Mouse (Mus musculus): ENCODE results near the gene Olfr825. TPM values are rescaled to one million over a fixed set of nuclear protein-coding genes. Genes with fewer than 3 reads are reported as not detected.

Gene Olfr825
- polyA plus RNA-seq (2012; ENCODE audit: low replicate concordance): not detected in 2 replicates

DNA sequence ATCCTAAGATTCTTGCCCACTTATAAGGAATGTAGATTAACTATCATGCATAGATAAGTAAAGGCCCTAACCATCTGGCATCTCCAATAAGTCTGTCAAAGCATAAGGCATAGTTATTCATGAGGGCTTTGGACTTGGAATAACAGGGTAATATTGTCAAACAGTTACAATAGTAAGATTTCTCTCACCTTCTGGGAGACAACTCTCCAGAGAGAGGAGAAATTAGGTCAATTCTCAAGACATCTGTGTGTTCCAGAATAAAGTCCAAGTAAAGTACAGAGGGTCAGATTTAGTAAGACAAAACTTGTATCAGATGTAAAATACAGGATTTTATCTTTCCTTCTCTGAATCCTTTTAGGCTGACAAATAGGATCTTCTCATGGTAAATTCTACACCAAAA is at the start of gene Olfr825:
Gene Olfr825, minus strand, starts transcription at position 101 of the 400 bp plus-strand sequence.

DNA sequence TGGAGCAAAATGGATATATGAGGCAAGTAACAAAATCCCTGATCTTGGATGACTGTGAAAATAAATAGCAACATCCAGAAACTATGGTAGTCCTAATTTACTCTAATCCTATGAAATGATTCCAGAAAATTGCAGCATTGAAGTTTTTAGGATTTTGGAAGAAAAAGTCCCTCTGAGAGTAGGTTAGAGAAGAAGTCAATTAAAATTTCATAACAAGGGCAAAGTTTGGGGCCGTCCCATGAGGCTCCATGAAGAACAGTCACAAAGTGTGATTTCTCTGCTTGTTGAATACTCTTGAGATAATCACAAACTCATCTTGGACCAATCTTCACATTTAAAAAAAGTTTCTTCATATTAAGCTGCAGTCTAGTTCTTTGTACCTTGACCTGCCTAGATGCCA is 47.7 kb upstream of the Olfr825 start, which contains the start of gene Olfr827:
Gene Olfr827, minus strand, starts transcription at position 101 of the 400 bp plus-strand sequence.

DNA sequence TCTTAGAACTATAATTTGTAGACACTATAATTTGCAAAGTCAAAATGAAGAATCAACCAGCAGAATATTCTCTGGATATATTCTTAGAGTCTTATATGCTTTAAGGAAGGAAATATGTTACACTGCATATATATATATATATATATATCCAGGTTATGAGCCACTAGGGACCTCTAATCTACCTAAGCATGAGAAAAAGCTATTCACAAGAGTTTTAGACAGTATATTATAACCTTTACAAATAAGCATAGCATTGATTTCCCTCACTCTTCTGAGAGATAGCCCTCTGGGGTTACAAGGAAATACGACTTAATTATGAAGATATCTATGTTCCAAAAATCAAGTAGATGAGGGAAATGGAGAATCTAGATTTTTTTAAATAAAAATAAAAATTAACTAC is 17.5 kb upstream of the Olfr825 start, which contains the start of gene Olfr826:
Gene Olfr826, minus strand, starts transcription at position 101 of the 400 bp plus-strand sequence.

DNA sequence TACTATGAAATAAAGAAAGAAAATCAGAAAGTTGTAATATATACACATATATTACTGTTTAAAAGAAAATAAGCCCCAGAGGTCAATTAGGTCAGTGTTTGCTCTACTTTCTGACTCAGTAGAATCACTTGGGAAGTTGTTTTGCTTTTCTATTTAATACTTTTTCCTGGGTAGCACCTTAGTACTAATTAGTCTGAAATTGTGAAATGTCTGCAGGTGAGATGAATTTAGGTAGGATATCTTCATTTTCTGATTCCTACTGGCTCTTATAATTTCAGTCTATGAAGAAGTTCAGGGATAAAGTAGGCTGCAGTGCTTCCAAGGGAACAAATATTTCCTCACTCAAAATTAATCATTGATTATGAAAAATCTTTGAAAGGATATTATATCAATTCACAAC is 36.7 kb downstream of the Olfr825 start, which contains the start of gene Olfr824:
Gene Olfr824, minus strand, starts transcription at position 101 of the 400 bp plus-strand sequence.

DNA sequence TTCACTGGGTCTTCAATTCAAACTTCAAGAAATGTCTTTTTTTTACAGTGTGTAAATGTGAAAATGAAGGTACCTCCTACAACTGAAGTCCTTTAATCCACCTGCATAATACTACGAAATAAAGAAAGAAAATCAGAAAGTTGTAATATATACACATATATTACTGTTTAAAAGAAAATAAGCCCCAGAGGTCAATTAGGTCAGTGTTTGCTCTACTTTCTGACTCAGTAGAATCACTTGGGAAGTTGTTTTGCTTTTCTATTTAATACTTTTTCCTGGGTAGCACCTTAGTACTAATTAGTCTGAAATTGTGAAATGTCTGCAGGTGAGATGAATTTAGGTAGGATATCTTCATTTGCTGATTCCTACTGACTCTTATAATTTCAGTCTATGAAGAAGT is 51.3 kb downstream of the Olfr825 start, which contains the start of gene Olfr823:
Gene Olfr823, minus strand, starts transcription at position 101 of the 400 bp plus-strand sequence.

Other genes with a start within 250 kb of the Olfr825 start
- gene Olfr818, start 217.7 kb downstream of the Olfr825 start, polyA plus RNA-seq (2012; ENCODE audit: low replicate concordance): not detected in 2 replicates
- not detected in 2 replicates for gene Olfr819, start 199.5 kb downstream of the Olfr825 start, polyA plus RNA-seq (2012; ENCODE audit: low replicate concordance)
- gene Olfr247, start 190.6 kb downstream of the Olfr825 start, polyA plus RNA-seq (2012; ENCODE audit: low replicate concordance): not detected in 2 replicates
- gene Gm10310, start 181.7 kb downstream of the Olfr825 start, polyA plus RNA-seq (2012; ENCODE audit: low replicate concordance): not detected in 2 replicates
- not detected in 2 replicates for gene Olfr820, start 154.1 kb downstream of the Olfr825 start, polyA plus RNA-seq (2012; ENCODE audit: low replicate concordance)
- not detected in 2 replicates for gene Olfr821, start 136.4 kb downstream of the Olfr825 start, polyA plus RNA-seq (2012; ENCODE audit: low replicate concordance)
- not detected in 2 replicates for gene Olfr822, start 95.6 kb downstream of the Olfr825 start, polyA plus RNA-seq (2012; ENCODE audit: low replicate concordance)
- not detected in 2 replicates for gene Olfr823, start 51.4 kb downstream of the Olfr825 start, polyA plus RNA-seq (2012; ENCODE audit: low replicate concordance)
- not detected in 2 replicates for gene Olfr824, start 36.8 kb downstream of the Olfr825 start, polyA plus RNA-seq (2012; ENCODE audit: low replicate concordance)
- not detected in 2 replicates for gene Olfr826, start 17.4 kb upstream of the Olfr825 start, polyA plus RNA-seq (2012; ENCODE audit: low replicate concordance)
- gene Olfr827, start 47.6 kb upstream of the Olfr825 start, polyA plus RNA-seq (2012; ENCODE audit: low replicate concordance): not detected in 2 replicates
- gene Neurod4, start 113.5 kb upstream of the Olfr825 start, polyA plus RNA-seq (2012; ENCODE audit: low replicate concordance): 0.03 TPM in 1 of 2 replicates, not detected in the other
- 5.5 and 7.4 TPM in 2 replicates for gene Tespa1, start 156.1 kb upstream of the Olfr825 start, polyA plus RNA-seq (2012; ENCODE audit: low replicate concordance)
- not detected in 2 replicates for gene Vmn2r84, start 227.6 kb upstream of the Olfr825 start, polyA plus RNA-seq (2012; ENCODE audit: low replicate concordance)